Comparison of ENCODE assay signal across 11 mouse cellular contexts in the genomic region with DNA sequence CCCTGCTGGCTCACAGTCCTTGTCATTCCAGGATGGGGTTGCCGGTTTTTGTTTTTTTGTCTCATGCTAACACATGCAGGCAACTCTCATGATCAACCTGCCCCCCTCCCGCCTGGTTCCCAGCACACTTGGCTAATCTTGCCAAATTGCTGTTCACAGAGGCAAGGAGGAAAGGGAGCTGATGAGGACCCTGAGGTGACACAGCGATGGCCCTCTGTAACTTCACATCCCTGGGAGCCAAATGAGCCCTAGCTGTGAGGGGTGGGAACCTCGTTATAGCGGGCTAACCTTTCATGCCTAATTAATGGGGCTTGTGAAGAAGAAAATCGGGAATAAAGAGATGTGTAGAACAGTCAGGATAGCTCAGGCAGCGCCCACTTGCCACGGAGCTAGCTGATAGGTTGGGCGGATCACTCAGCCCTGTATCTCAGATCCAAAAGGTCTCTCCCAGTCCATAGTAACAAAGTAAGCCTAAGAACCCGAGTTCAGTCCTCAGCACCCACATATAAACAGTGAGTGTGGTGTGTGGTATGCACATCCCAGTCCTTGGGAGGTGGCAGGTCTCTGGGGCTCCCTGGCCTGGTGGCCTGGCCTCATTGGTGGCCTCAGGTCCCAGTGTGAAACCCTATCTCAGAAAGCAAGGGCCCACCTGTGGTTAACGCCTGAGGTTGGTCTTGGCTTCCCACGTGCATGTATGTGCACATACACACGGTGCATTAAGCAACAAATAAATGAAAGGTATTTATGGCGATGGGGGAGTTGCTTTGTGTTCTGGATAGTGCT. TPM values are rescaled to one million over a fixed set of nuclear protein-coding genes. Genes with fewer than 3 reads are reported as not detected.
A peak's percentile ranks its signal among the peaks of the same experiment; 100 is the strongest.
DNase-seq lines count a peak whose midpoint lies in the region; ATAC-seq and TF ChIP-seq lines count a peak whose summit lies in the region.
"Had no signal": no experiment of that assay in that cellular context is flagged by ENCODE, and none has a peak within 500 bp of the region (broad histone marks: within the 10 kb centered on the region; RNA-seq: fewer than 3 reads in every experiment).

No protein-coding gene starts in this region.

- no peak overlapping the region for H3K4me3 ChIP-seq in heart, embryonic 13.5 days
- H3K4me3 ChIP-seq in neural tube, embryonic 12.5 days: no peak overlapping the region
- peak overlapping the region; percentile 25; the same call in 1 of the 2 replicates for H3K4me3 ChIP-seq in limb, embryonic 10.5 days
- no peak overlapping the region for H3K4me3 ChIP-seq in left cerebral cortex, adult 2 months
- H3K4me3 ChIP-seq: liver, embryonic 12.5 days had no signal

- intact Hi-C loops in heart, postnatal 36 days (cut with DNase I): no loop called here
- intact Hi-C loops in left cerebral cortex, adult 2 months (cut with DNase I): no loop called here

- no peak overlapping the region for H3K9ac ChIP-seq in heart, embryonic 13.5 days
- H3K9ac ChIP-seq in neural tube, embryonic 12.5 days: no peak overlapping the region
- H3K9ac ChIP-seq: liver, embryonic 12.5 days had no signal

- no peak for DNase-seq in heart, postnatal 36 days
- DNase-seq in neural tube, embryonic 10.5 days (ENCODE audit: extremely low spot score, low spot score): no peak
- DNase-seq in limb, embryonic 10.5 days (ENCODE audit: low spot score): no peak
- DNase-seq in spleen, postnatal 14 days (ENCODE audit: low spot score in 2 of 2): no peak
- no peak for DNase-seq in left cerebral cortex, adult 2 months (ENCODE audit: extremely low spot score in 1 of 2, low spot score in 2 of 2)
- no peak for DNase-seq in testis, postnatal 10 days (ENCODE audit: low spot score)

- H3K9me3 ChIP-seq in heart, embryonic 13.5 days: no peaks in the 10 kb centered on the region
- H3K9me3 ChIP-seq in neural tube, embryonic 12.5 days: no peaks in the 10 kb centered on the region
- H3K9me3 ChIP-seq in limb, embryonic 10.5 days (replicated peaks): no peaks in the 10 kb centered on the region
- H3K9me3 ChIP-seq: liver, embryonic 12.5 days had no signal

- H3K4me1 ChIP-seq in heart, embryonic 13.5 days: peaks cover 58% of the 10 kb centered on the region
- H3K4me1 ChIP-seq in neural tube, embryonic 12.5 days: peaks cover 53% of the 10 kb centered on the region
- H3K4me1 ChIP-seq in limb, embryonic 10.5 days: peaks cover 52% of the 10 kb centered on the region

- H3K36me3 ChIP-seq in heart, embryonic 13.5 days: no peaks in the 10 kb centered on the region
- no peaks in the 10 kb centered on the region for H3K36me3 ChIP-seq in neural tube, embryonic 12.5 days
- H3K36me3 ChIP-seq in limb, embryonic 10.5 days: no peaks in the 10 kb centered on the region
- H3K36me3 ChIP-seq: liver, embryonic 12.5 days had no signal

- ATAC-seq in heart, embryonic 13.5 days (ENCODE audit: extremely low read depth, insufficient number of reproducible peaks, low FRiP score, low TSS enrichment): no peak
- ATAC-seq in neural tube, embryonic 12.5 days (ENCODE audit: low FRiP score, low read depth): 0 out of 2 replicates have a peak, but pooled peaks have one; percentile 25
- ATAC-seq: CD4-positive, CD25-positive, alpha-beta regulatory T cell, adult 4 months; inflammation-experienced regulatory T-cells, adult 6 months; liver, embryonic 12.5 days had no signal

- no peak overlapping the region for H3K27ac ChIP-seq in heart, embryonic 13.5 days (replicated peaks)
- H3K27ac ChIP-seq in neural tube, embryonic 12.5 days: no peak overlapping the region
- H3K27ac ChIP-seq in limb, embryonic 10.5 days: no peak overlapping the region
- H3K27ac ChIP-seq in left cerebral cortex, adult 2 months: no peak overlapping the region
- H3K27ac ChIP-seq: liver, embryonic 12.5 days had no signal

- H3K4me2 ChIP-seq in heart, embryonic 13.5 days: peak overlapping the region; percentile 52
- peak overlapping the region; percentile 20; the same call in 1 of the 2 replicates for H3K4me2 ChIP-seq in neural tube, embryonic 12.5 days (replicated peaks)

- no peaks in the 10 kb centered on the region for H3K27me3 ChIP-seq in heart, embryonic 13.5 days (replicated peaks)
- H3K27me3 ChIP-seq in neural tube, embryonic 12.5 days (replicated peaks): no peaks in the 10 kb centered on the region
- H3K27me3 ChIP-seq in limb, embryonic 10.5 days (ENCODE audit: low read depth, poor library complexity, severe bottlenecking): peaks cover 18% of the 10 kb centered on the region

- WGBS in heart, embryonic 13.5 days: 33% methylated on average over 14 of the region's 14 CpGs
- WGBS in neural tube, embryonic 12.5 days: 13% methylated on average over 14 of the region's 14 CpGs
- 17% methylated on average over 14 of the region's 14 CpGs for WGBS in limb, embryonic 10.5 days

- TF ChIP-seq CTCF in left cerebral cortex, adult 2 months (IDR thresholded peaks at IDR 0.05): no peak

RNA-seq across cellular contexts. Expression of a gene that starts 25.6 kb away (rescaled TPM):
- polyA plus RNA-seq in heart, embryonic 13.5 days (2015; fragmentation: Nextera tagmentation; extraction: Ambion mirVana): 19.2 and 19.6 TPM in 2 replicates
- total RNA-seq in heart, postnatal 36 days (2021): 10 to 100 TPM; 11.3 to 11.8 TPM
- 35.3 and 37.4 TPM in 2 replicates for polyA plus RNA-seq in neural tube, embryonic 12.5 days (2016; fragmentation: Nextera tagmentation; extraction: Ambion mirVana)
- 25.9 and 26.9 TPM in 2 replicates for polyA plus RNA-seq in limb, embryonic 10.5 days (2016; fragmentation: Nextera tagmentation; extraction: Ambion mirVana)
- total RNA-seq in left cerebral cortex, adult 2 months (2021): 10 to 100 TPM; 15.6 to 19.5 TPM
